Mouse (Mus musculus): Measurements from ENCODE around the gene Chmp3.

Chmp3 gene

GRCm38 (mm10) chr6:71543686-71544499 is at the start of gene Chmp3:
Gene Chmp3 (plus strand): TSS chr6:71543797.
- DNase-seq, result peak; percentile 95

GRCm38 (mm10) chr6:71494341-71495020 is 49.1 kb upstream of the Chmp3 start:
- peak; percentile 66 for DNase-seq

- DNase-seq, result no peak
These were observed 43.0 kb upstream of the Chmp3 start for GRCm38 (mm10) chr6:71500575-71500974.

GRCm38 (mm10) chr6:71503001-71503400 is 40.6 kb upstream of the Chmp3 start:
- no peak for DNase-seq

GRCm38 (mm10) chr6:71503670-71504069 is 39.9 kb upstream of the Chmp3 start:
- no peak for DNase-seq

GRCm38 (mm10) chr6:71504091-71504490 is 39.5 kb upstream of the Chmp3 start:
- DNase-seq, result no peak

GRCm38 (mm10) chr6:71505671-71506070 is 37.9 kb upstream of the Chmp3 start:
- no peak for DNase-seq

- DNase-seq, result no peak
These were observed 24.1 kb upstream of the Chmp3 start for GRCm38 (mm10) chr6:71519476-71519875.

GRCm38 (mm10) chr6:71525556-71525955 is 18.0 kb upstream of the Chmp3 start:
- DNase-seq, result no peak

GRCm38 (mm10) chr6:71527056-71527455 is 16.5 kb upstream of the Chmp3 start:
- DNase-seq, result no peak

GRCm38 (mm10) chr6:71527826-71528225 is 15.8 kb upstream of the Chmp3 start:
- no peak for DNase-seq

- no peak for DNase-seq
These were observed 13.4 kb upstream of the Chmp3 start for GRCm38 (mm10) chr6:71530176-71530575.

- no peak for DNase-seq
These were observed 6.3 kb upstream of the Chmp3 start for GRCm38 (mm10) chr6:71537286-71537685.

- DNase-seq, result no peak
These were observed 11.9 kb downstream of the Chmp3 start for GRCm38 (mm10) chr6:71555507-71555951.

GRCm38 (mm10) chr6:71556826-71557225 is 13.2 kb downstream of the Chmp3 start:
- no peak for DNase-seq

- DNase-seq, result no peak
These were observed 25.0 kb downstream of the Chmp3 start for GRCm38 (mm10) chr6:71568616-71569015.

GRCm38 (mm10) chr6:71569025-71569424 is 25.4 kb downstream of the Chmp3 start:
- DNase-seq, result no peak

GRCm38 (mm10) chr6:71575359-71575758 is 31.8 kb downstream of the Chmp3 start:
- DNase-seq, result no peak

- DNase-seq, result no peak
These were observed 35.9 kb downstream of the Chmp3 start for GRCm38 (mm10) chr6:71579478-71579877.

GRCm38 (mm10) chr6:71583198-71583597 is 39.6 kb downstream of the Chmp3 start:
- no peak for DNase-seq

GRCm38 (mm10) chr6:71589401-71589800 is 45.8 kb downstream of the Chmp3 start:
- no peak for DNase-seq

- DNase-seq, result no peak
These were observed 46.6 kb downstream of the Chmp3 start for GRCm38 (mm10) chr6:71590154-71590553.

GRCm38 (mm10) chr6:71607756-71608155 is 64.2 kb downstream of the Chmp3 start:
- DNase-seq, result no peak

- DNase-seq, result no peak
These were observed 65.4 kb downstream of the Chmp3 start for GRCm38 (mm10) chr6:71608994-71609393.

Data from retina, postnatal 1 day (tissue).